Mouse (Mus musculus) lung, adult 2 months (tissue): Measurements from ENCODE around the gene Meis2.

Experiments used
- CTCF ChIP-seq: fragments of 200-500 bp; IDR thresholded peaks from 2 replicates; pipeline ENCODE4 v1.5.1; 2011; ENCODE audit warnings: mild to moderate bottlenecking, low read length, control low read depth; ENCODE audit not compliant: insufficient read depth
- POLR2A ChIP-seq: fragments of 200-500 bp; IDR thresholded peaks from 2 replicates; pipeline ENCODE4 v1.6.1; 2011; ENCODE audit warnings: low read depth, mild to moderate bottlenecking, control low read depth, low read length, borderline replicate concordance; ENCODE audit errors: extremely low read depth

- no peak for TF ChIP-seq CTCF
- no peak for TF ChIP-seq POLR2A
Measured at GRCm38 (mm10) chr2:115938926-115939563, 126.6 kb downstream of the Meis2 start.
